Mouse (Mus musculus) left cerebral cortex, adult 8-10 months (tissue): ENCODE data around the gene Zeb2. TPM values are rescaled to one million over a fixed set of nuclear protein-coding genes. Genes with fewer than 3 reads are reported as not detected.
A peak's percentile ranks its signal among the peaks of the same experiment; 100 is the strongest.

Experiments
- DNase-seq, 2 experiments: peaks; one replicate each; pipeline ENCODE4 v3.0.0; 2022; ENCODE audit warnings: low spot score in 2 of 2
- total RNA-seq, 4 experiments: library from RNA; stranded (reverse); gene quantifications; 2 replicates each; pipeline ENCODE4 v1.2.4; 2022

The Zeb2 gene
- total RNA-seq, 4 experiments from 2014 or later = 162 to 184 (median 166) TPM

DNA sequence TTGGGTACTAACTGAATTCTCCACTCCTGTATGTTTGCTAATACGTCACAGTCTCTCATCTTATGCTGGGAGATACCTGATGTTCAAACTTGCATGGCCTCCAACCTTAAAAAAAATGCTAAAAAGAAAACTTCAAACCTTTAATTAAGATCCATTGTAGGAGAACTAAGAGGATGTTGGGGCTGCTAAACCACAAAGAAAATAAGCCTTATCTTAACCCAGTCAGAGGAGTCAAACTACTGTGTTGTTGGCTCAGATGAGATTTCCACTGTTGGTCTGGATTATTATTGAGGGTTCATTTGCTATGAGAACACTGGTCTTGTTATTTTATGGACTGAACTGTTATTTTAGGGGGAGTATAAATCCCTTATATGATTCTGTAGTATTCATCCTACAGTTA is 106.5 kb downstream of the Zeb2 start:
- no peak for DNase-seq

DNA sequence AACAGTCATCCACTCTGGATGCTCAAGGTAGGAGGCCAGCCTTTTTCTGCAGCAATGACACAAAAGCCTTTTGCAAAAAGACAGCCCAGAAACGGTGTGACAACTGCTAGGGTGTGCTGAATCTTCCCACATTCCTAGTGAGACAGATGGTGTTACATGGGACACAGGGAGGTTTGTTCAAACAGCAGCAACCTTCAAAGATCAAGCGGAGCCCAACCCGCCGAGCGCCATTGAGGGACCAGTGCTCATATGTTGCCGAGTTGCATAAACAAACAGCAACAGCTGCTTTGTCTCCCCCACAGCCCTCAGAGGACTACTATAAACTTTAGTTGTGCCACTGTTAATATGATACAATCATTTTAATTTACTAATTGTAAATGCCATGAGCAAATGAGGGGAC is 117.3 kb downstream of the Zeb2 start:
- DNase-seq = peak in 1 of 2 experiments; percentile 77

DNA sequence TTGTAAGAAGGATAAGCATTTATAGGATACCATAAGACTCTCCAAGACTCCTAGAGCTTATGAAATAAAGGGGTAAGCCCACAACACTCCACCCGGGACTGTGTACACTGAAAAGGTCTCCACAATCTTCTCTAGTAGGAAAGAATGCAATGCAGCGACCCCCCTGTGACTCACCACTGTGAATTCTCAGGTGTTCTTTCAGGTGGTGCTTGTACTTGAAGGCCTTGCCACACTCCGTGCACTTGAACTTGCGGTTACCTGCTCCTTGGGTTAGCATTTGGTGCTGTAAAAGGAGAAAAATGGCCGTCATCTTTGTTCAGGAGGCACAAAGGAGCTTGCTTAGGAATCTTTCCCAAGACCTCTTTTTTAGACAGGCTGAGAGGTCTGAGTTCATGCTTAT is 118.5 kb downstream of the Zeb2 start:
- DNase-seq = no peak

DNA sequence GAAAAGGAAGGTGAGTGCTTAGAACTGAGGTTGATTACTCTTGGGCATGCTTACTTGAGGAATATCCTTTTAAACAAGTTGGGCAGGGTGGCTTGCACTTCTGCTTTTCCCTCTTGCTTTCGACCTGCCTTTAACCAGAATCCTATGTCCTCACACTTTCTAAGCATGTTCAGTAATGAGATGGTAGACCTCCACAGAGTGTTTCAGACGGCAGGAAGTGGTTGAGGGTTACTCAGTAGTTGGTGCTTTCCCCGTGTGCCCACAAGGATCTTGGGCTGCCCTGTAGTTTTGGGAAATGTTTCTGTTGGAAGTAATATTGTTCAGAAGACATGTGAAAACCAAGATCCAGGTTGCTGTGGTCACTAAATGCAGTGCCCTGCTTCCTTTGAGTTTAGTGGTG is 135.5 kb downstream of the Zeb2 start:
- no peak for DNase-seq

GRCm38 (mm10) chr2:44979042-44979721 is 138.0 kb downstream of the Zeb2 start:
- peak in 1 of 2 experiments; percentile 64 for DNase-seq

DNA sequence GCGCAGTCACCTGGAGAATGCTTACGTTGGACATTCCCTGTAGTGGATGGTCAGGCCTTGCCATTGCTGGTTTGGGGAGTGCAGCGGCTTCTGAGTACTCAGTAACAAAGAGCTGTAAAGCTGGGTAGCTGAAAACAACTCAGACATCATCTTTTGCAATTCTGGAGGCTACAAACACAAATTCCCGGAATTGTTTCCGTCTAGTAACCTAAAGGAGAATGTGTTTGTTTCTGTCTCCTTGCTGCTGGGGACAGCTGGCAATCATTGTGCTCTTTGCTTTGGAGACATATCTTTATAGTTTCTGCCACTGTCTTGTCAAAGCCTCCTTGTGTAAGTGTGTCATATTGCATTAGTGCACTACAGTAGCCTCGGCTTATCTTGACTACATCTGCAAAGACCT is 139.2 kb downstream of the Zeb2 start:
- DNase-seq = no peak

DNA sequence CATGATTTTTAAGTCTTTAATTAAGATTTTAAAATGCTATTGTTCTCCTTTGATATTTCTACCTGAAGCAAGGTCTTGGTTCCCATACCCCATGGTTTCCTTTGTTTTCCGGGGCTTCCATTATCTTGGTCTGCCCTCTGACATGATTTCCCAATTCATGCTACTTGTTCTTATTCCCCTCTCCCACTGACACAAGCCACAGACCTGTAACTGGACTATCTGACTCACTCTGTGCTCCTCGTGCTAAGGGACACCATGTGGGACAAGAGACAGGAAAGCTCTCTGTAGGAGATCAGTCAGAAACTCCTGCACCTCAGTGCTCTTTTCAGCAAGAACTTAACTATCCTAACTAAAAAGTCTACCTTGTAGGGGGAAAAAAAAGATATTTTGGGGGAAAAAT is 139.6 kb downstream of the Zeb2 start:
- no peak for DNase-seq

DNA sequence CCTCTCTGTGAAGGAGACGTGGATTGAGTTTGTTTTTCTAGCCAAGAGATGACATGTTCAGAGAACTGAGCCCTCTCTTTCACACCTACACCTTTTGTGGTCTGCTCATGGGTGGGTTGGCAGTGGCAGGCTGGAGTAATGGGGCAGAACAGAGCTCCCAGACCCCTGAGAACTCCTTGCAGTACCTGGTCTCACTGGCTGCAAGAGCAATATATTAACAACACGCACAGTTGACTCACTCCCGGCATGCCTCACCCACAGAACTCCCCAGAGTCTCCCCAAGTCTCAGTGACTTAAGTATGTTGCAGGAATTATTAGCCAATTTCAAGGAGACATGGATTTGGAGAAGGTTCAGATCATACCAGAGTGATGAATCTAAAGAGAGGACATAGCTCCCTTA is 140.1 kb downstream of the Zeb2 start:
- no peak for DNase-seq

GRCm38 (mm10) chr2:44976484-44976883 is 140.7 kb downstream of the Zeb2 start:
- no peak for DNase-seq

- DNase-seq = no peak
Measured at GRCm38 (mm10) chr2:44973828-44974227, 143.4 kb downstream of the Zeb2 start.

GRCm38 (mm10) chr2:44970087-44970646 is 147.0 kb downstream of the Zeb2 start:
- no peak for DNase-seq

DNA sequence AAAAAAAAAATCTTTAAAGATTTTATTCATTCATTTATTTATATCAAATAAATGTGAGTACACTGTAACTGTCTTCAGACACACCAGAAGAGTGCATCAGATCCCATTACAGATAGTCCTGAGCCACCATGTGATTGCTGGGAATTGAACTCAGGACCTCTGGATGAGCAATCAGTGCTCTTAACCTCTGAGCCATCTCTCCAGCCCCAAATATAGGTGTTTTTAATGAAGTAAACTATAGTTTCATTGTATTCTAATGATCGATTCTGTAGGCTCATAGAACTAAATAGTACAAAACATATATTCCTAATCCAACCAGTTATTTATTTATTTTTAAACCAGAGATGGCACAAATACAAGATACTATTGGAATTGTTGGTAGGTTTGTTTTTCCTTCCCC is 147.6 kb downstream of the Zeb2 start:
- no peak for DNase-seq

- DNase-seq = peak in 1 of 2 experiments; percentile 41
Measured at GRCm38 (mm10) chr2:44969226-44969625, 148.0 kb downstream of the Zeb2 start.

DNA sequence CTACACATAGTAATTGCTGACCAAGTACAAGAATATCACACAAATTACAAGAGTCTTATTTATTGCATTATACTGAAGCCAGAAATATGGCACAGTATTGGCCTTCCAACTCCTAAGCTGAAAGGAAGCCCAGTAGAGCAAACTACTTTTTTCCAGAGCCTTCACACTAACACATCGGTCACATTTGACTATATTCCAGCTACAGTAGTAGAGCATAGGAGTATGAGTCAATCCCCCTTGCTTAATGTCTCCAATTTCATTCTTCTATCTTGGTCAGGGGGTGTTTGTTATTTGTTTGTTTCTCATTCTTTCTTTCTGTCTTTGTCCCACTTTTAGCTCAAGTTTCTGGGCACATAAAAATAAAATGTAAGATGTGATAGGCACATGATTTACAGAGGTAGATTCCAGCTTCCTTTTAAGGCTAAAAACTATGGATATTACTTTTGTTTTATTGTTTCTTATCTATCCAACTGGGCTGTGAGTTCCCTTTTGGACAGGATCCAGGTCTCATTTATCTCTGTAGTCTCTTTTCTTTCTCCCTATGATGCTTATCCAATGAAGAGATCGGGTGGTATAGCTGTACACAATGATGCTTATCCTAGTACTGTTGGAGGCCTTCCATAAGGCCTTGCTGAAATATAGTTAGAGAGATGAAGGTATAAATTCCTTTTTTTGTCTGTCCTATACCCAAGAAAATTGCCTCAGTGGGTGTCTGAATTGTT is 151.2 kb downstream of the Zeb2 start:
- no peak for DNase-seq

GRCm38 (mm10) chr2:44962620-44963019 is 154.6 kb downstream of the Zeb2 start:
- no peak for DNase-seq

DNA sequence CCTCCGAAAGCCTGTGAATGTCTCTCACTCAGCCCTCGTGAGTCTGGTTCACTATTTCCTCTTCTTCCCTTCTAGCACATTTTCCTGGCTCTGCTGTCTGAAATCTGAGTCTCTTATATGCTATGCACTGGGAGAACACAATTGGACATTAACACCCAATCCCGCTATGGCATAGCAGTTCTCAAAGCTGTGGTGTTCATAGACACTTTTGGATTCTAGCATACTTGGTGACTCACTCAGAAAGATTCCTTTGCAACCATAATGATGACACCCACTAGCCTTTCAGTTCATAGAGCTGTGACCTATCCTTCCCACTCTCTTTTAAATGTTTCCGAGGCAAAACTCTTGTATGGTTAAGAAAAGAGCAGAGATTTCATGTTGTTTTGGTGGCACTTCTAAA is 156.0 kb downstream of the Zeb2 start:
- no peak for DNase-seq

DNA sequence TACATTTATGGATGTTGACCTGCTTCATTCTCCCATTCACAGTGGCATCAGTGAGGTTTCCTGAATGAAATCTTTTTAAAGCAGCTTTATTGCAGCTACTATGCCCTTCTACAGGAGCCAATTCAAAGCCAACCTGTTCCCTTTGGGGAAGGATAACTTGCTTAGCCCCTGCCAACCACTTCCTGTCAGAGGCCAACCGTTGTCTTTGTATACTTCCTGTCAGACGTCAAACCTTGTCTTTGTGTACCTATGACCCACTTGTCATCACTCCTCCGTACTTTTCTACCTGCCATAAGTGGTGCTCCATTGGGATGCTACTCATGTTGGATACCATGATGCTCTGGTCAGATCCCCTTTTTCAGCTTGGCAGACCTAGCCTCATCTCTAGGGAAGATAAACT is 156.6 kb downstream of the Zeb2 start:
- no peak for DNase-seq

DNA sequence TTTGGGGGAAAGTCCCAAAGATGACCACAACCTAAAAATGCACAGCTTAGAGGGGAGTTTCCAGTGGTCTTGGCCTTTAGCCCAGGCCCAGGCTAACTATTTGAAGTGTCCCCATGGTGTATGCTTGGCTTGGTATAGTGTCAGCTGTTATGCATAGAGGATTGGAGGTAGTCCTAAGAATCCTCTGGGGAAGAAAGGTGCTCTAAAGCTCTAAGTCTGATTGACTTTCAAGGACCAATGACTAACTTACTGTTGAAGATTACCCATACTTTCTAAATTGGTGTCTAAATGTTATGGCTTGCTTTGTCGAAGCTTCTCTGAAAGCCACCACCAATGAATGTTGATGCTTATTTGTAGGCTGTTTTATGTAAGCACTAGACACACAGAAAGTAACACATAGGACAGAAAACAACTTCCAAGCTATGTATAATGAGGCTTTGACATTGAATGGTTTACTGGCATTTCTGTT is 159.8 kb downstream of the Zeb2 start:
- no peak for DNase-seq

DNA sequence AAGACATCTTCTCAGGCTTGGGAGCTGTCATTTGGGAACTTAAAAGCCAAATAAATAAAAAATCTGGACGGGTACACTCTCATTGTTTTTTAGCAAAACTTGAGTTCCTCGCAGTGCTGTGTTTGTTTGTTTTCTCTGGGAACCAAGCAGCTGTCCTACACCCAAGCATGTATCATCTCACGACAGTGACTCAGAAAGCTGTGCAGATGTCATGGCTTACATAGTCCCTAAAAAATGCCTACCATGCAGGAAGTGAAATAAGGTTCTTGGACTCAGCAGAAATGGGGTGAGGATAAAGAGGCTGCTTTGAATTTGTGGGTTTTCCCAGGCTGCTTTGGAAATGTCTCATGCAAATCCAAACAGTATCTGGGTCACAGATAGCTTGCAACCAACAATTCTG is 161.0 kb downstream of the Zeb2 start:
- no peak for DNase-seq

- no peak for DNase-seq
Measured at GRCm38 (mm10) chr2:44955506-44955905, 161.7 kb downstream of the Zeb2 start.

- DNase-seq = no peak
Measured at GRCm38 (mm10) chr2:44954180-44954579, 163.0 kb downstream of the Zeb2 start.

- DNase-seq = no peak
Measured at GRCm38 (mm10) chr2:44952830-44953422, 164.3 kb downstream of the Zeb2 start.
